Comparison of ENCODE assay signal across 24 mouse cellular contexts in genomic region chr19:10866351-10866750, GRCm38 (mm10). TPM values are rescaled to one million over a fixed set of nuclear protein-coding genes. Genes with fewer than 3 reads are reported as not detected.
A peak's percentile ranks its signal among the peaks of the same experiment; 100 is the strongest.
DNase-seq lines count a peak whose midpoint lies in the region; ATAC-seq lines count a peak whose summit lies in the region.
"Had no signal": no experiment of that assay in that cellular context is flagged by ENCODE, and none has a peak within 500 bp of the region (broad histone marks: within the 10 kb centered on the region; RNA-seq: fewer than 3 reads in every experiment).

No protein-coding gene starts in this region.

- H3K27ac ChIP-seq in midbrain, embryonic 13.5 days: no peak overlapping the region
- no peak overlapping the region for H3K27ac ChIP-seq in midbrain, embryonic 10.5 days (replicated peaks)
- H3K27ac ChIP-seq: forebrain, embryonic 13.5 days; gastrocnemius, adult 2 months; heart, embryonic 10.5 days; hindbrain, embryonic 14.5 days; kidney, embryonic 15.5 days had no signal

- H3K27me3 ChIP-seq in midbrain, embryonic 13.5 days: no peaks in the 10 kb centered on the region
- 0 out of 2 replicates have a peak, but pooled peaks cover 4% of the 10 kb centered on the region for H3K27me3 ChIP-seq in midbrain, embryonic 10.5 days (ENCODE audit: low read depth, poor library complexity, severe bottlenecking)
- H3K27me3 ChIP-seq: CH12.LX; forebrain, embryonic 13.5 days; kidney, embryonic 15.5 days; Patski had no signal

- intact Hi-C loops in heart, postnatal 14 days (cut with DNase I): no loop called here

- H3K4me3 ChIP-seq in midbrain, embryonic 13.5 days (replicated peaks): peak overlapping the region; percentile 90; the same call in 1 of the 2 replicates
- no peak overlapping the region for H3K4me3 ChIP-seq in midbrain, embryonic 10.5 days
- H3K4me3 ChIP-seq: forebrain, embryonic 13.5 days; gastrocnemius, adult 2 months; heart, embryonic 10.5 days; kidney, embryonic 15.5 days had no signal

- H3K4me2 ChIP-seq in midbrain, embryonic 13.5 days (replicated peaks): 0 out of 2 replicates have a peak overlapping the region, but pooled peaks have one; percentile 9
- H3K4me2 ChIP-seq: kidney, embryonic 15.5 days had no signal

- ATAC-seq in midbrain, embryonic 13.5 days: no peak
- ATAC-seq: forebrain, embryonic 13.5 days; forebrain, postnatal 0 days; intestine, embryonic 16.5 days; Patski had no signal

- H3K4me1 ChIP-seq in midbrain, embryonic 13.5 days (replicated peaks): peaks cover 37% of the 10 kb centered on the region
- peaks cover 39% of the 10 kb centered on the region for H3K4me1 ChIP-seq in midbrain, embryonic 10.5 days

- no peak overlapping the region for H3K9ac ChIP-seq in midbrain, embryonic 13.5 days (replicated peaks)
- H3K9ac ChIP-seq: forebrain, embryonic 13.5 days; forebrain, postnatal 0 days; hindbrain, embryonic 14.5 days; kidney, embryonic 15.5 days had no signal

- H3K9me3 ChIP-seq in midbrain, embryonic 13.5 days: no peaks in the 10 kb centered on the region
- H3K9me3 ChIP-seq in midbrain, embryonic 10.5 days (replicated peaks): no peaks in the 10 kb centered on the region
- H3K9me3 ChIP-seq: forebrain, embryonic 13.5 days; heart, embryonic 10.5 days; kidney, embryonic 15.5 days had no signal

- no peak for DNase-seq in midbrain, embryonic 10.5 days (ENCODE audit: low spot score)
- DNase-seq in cerebellum, adult 18-20 months: peak; percentile 75 to 79
- peak; percentile 75 for DNase-seq in cerebellum, adult 9-11 months
- peak; percentile 73 to 75 for DNase-seq in cerebellum, postnatal 36 days
- DNase-seq in heart, postnatal 14 days: no peak
- no peak for DNase-seq in gastrocnemius, postnatal 10 days
- no peak for DNase-seq in frontal cortex, postnatal 36 days (ENCODE audit: low spot score in 2 of 2)
- DNase-seq: adrenal gland, postnatal 14 days; forebrain, postnatal 0 days; gastrocnemius, adult 2 months; gastrocnemius, postnatal 36 days; heart, adult 18-20 months; heart, postnatal 10 days; kidney, adult 2 months had no signal

- peaks cover 63% of the 10 kb centered on the region for H3K36me3 ChIP-seq in midbrain, embryonic 13.5 days
- peaks cover 69% of the 10 kb centered on the region for H3K36me3 ChIP-seq in midbrain, embryonic 10.5 days

- whole genome bisulfite sequencing in midbrain, embryonic 13.5 days: 91% methylated on average over 13 of the region's 13 CpGs
- WGBS in midbrain, embryonic 10.5 days: 93% methylated on average over 13 of the region's 13 CpGs

RNA-seq across cellular contexts. Expression of gene Tmem132a, which starts 3.4 kb away (rescaled TPM):
- 196 and 215 TPM in 2 replicates for polyA plus RNA-seq in midbrain, embryonic 13.5 days (2015; fragmentation: Nextera tagmentation; extraction: Ambion mirVana)
- polyA plus RNA-seq in midbrain, embryonic 10.5 days (2016; fragmentation: Nextera tagmentation; extraction: Ambion mirVana): 111 and 122 TPM in 2 replicates
- total RNA-seq in heart, postnatal 14 days (2021): 10 to 100 TPM; 18.6 to 23.6 TPM
- 10 to 100 TPM; 26.9 to 29.9 TPM for total RNA-seq in gastrocnemius, postnatal 10 days (2021)

RNA-seq across cellular contexts. Expression of gene Tmem109, which starts 15.4 kb away (rescaled TPM):
- 34.4 and 35.0 TPM in 2 replicates for polyA plus RNA-seq in midbrain, embryonic 13.5 days (2015; fragmentation: Nextera tagmentation; extraction: Ambion mirVana)
- 50.1 and 53.0 TPM in 2 replicates for polyA plus RNA-seq in midbrain, embryonic 10.5 days (2016; fragmentation: Nextera tagmentation; extraction: Ambion mirVana)
- 10 to 100 TPM; 80.3 to 85.0 TPM for total RNA-seq in heart, postnatal 14 days (2021)
- 100 to 1,000 TPM; 208 to 212 TPM for total RNA-seq in gastrocnemius, postnatal 10 days (2021)

RNA-seq across cellular contexts. Expression of gene Slc15a3, which starts 26.8 kb away (rescaled TPM):
- 0.28 and 0.59 TPM in 2 replicates for polyA plus RNA-seq in midbrain, embryonic 13.5 days (2015; fragmentation: Nextera tagmentation; extraction: Ambion mirVana)
- polyA plus RNA-seq in midbrain, embryonic 10.5 days (2016; fragmentation: Nextera tagmentation; extraction: Ambion mirVana): 0.20 TPM in 2 replicates
- 1 to 10 TPM; 2.6 to 2.9 TPM for total RNA-seq in heart, postnatal 14 days (2021)
- total RNA-seq in gastrocnemius, postnatal 10 days (2021): 1 to 10 TPM in 1 of 2 experiments, under 1 TPM in 1; 0.75 to 1.6 TPM

RNA-seq across cellular contexts. Expression of gene Prpf19, which starts 28.7 kb away (rescaled TPM):
- 45.4 and 49.5 TPM in 2 replicates for polyA plus RNA-seq in midbrain, embryonic 13.5 days (2015; fragmentation: Nextera tagmentation; extraction: Ambion mirVana)
- polyA plus RNA-seq in midbrain, embryonic 10.5 days (2016; fragmentation: Nextera tagmentation; extraction: Ambion mirVana): 35.8 and 37.2 TPM in 2 replicates
- 100 to 1,000 TPM; 184 to 192 TPM for total RNA-seq in heart, postnatal 14 days (2021)
- total RNA-seq in gastrocnemius, postnatal 10 days (2021): 100 to 1,000 TPM; 264 to 270 TPM

RNA-seq across cellular contexts. Expression of gene Cd6, which starts 36.5 kb away (rescaled TPM):
- not detected in 2 replicates for polyA plus RNA-seq in midbrain, embryonic 13.5 days (2015; fragmentation: Nextera tagmentation; extraction: Ambion mirVana)
- polyA plus RNA-seq in midbrain, embryonic 10.5 days (2016; fragmentation: Nextera tagmentation; extraction: Ambion mirVana): not detected in 2 replicates
- 1 to 10 TPM in 1 of 2 experiments, under 1 TPM in 1; 0.41 to 3.6 TPM for total RNA-seq in heart, postnatal 14 days (2021)
- total RNA-seq in gastrocnemius, postnatal 10 days (2021): under 1 TPM in 1 of 2 experiments, not detected in 1; 0.26 TPM
- total RNA-seq: forebrain, postnatal 0 days; gastrocnemius, adult 2 months had no signal
- polyA plus RNA-seq: embryonic facial prominence, embryonic 14.5 days; forebrain, embryonic 13.5 days; heart, embryonic 10.5 days; heart, embryonic 14.5 days; hindbrain, embryonic 14.5 days had no signal

Comparison
In these comparisons a context has a peak if more than half of its experiments do, and no peak if none do; other contexts are left out.
1. DNase-seq: peak in cerebellum, adult 18-20 months (2 of 2), cerebellum, adult 9-11 months (single experiment) and cerebellum, postnatal 36 days (2 of 2); none in midbrain, embryonic 10.5 days (single experiment), heart, postnatal 14 days (0 of 2), gastrocnemius, postnatal 10 days (single experiment) and frontal cortex, postnatal 36 days (0 of 2).